Comparison of ENCODE assay signal across 11 mouse cellular contexts in the genomic region with DNA sequence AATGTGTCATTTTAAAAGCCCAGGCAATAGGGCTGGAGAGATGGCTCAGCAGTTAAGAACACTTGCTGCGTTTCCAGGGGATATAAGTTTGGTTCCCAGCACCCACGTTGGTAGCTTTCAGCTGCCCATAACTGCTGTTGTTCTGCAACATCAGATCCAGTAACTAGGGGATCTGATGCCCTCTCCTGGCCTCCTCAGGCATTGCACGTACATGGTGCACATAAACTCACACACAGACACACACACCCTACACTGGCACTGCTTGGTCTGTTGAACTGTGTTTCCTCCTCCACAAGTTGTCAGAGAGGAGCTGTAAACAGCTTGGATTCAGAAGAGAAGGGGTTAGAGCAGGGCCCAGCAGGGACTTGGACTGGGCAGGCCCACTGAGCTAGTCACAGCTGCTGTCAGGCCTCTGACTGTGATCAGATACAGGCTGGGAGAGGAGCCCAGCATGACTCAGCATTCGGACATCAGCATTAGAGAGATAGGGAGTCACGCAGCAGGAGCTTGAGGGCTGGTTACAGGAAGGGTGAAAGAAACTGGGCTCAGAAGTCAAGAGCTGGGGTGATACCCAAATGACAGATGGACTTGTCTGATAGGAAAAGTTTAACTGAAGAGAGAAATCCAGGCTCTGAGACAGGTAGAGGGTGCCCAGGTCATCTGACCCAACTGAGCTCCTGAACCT.
DNase-seq lines count a peak whose midpoint lies in the region; ATAC-seq and TF ChIP-seq lines count a peak whose summit lies in the region.
"Had no signal": no experiment of that assay in that cellular context is flagged by ENCODE, and none has a peak within 500 bp of the region (broad histone marks: within the 10 kb centered on the region; RNA-seq: fewer than 3 reads in every experiment).

No protein-coding gene starts in this region.

- peaks cover 2% of the 10 kb centered on the region for H3K9me3 ChIP-seq in forebrain, embryonic 14.5 days (replicated peaks; ENCODE audit: control insufficient read depth, low read length)
- H3K9me3 ChIP-seq: neural tube, embryonic 15.5 days had no signal

- no peak for DNase-seq in lung, adult 2 months
- DNase-seq in lung, postnatal 25 days (ENCODE audit: low spot score), result no peak
- peak; percentile 71 for DNase-seq in MEL-GATA-1-ER (ENCODE audit: extremely low read depth, low read depth)
- peak; percentile 74 for DNase-seq in c-Kit-positive CD71-positive TER-119-positive erythroid progenitor cells, embryonic 14.5 days (ENCODE audit: low spot score)
- DNase-seq in cerebellum, postnatal 4 days (ENCODE audit: low spot score in 2 of 2), result no peak
- no peak for DNase-seq in cerebellum, postnatal 25 days
- DNase-seq in forebrain, embryonic 14.5 days (ENCODE audit: low spot score), result no peak

- no peak overlapping the region for H3ac ChIP-seq in myocyte (ENCODE audit: control insufficient read depth, insufficient read length)

- TF ChIP-seq POLR2A in lung, adult 2 months (IDR thresholded peaks at IDR 0.05; ENCODE audit: borderline replicate concordance, extremely low read depth, low read depth, low read length), result no peak
- TF ChIP-seq POLR2A in myocyte (IDR thresholded peaks at IDR 0.05; ENCODE audit: insufficient read length, low read depth), result no peak

- TF ChIP-seq CTCF in lung, adult 2 months (IDR thresholded peaks at IDR 0.05; ENCODE audit: insufficient read depth, low read length), result 0 out of 2 replicates have a peak, but pooled peaks have one; percentile 19

- H3K79me2 ChIP-seq in myocyte (ENCODE audit: control insufficient read depth, insufficient read depth), result no peaks in the 10 kb centered on the region

- no peak overlapping the region for H3K27ac ChIP-seq in forebrain, embryonic 14.5 days (ENCODE audit: low read depth, low read length)
- H3K27ac ChIP-seq: forebrain, embryonic 12.5 days; kidney, embryonic 15.5 days; neural tube, embryonic 15.5 days had no signal

- peak overlapping the region; percentile 5 for H3K4me2 ChIP-seq in myocyte (ENCODE audit: low read depth)
- H3K4me2 ChIP-seq in forebrain, embryonic 14.5 days (ENCODE audit: low read length), result no peak overlapping the region
- H3K4me2 ChIP-seq: forebrain, embryonic 12.5 days; kidney, embryonic 15.5 days; neural tube, embryonic 15.5 days had no signal

- 88% methylated on average over 5 of the region's 5 CpGs for WGBS in lung, adult 2 months
- WGBS in forebrain, embryonic 14.5 days, result 94% methylated on average over 5 of the region's 5 CpGs

- no peak for ATAC-seq in forebrain, embryonic 14.5 days

- no peak overlapping the region for H3K4me3 ChIP-seq in lung, adult 2 months (replicated peaks; ENCODE audit: extremely low read depth, low read depth, low read length)
- no peak overlapping the region for H3K4me3 ChIP-seq in myocyte
- no peak overlapping the region for H3K4me3 ChIP-seq in forebrain, embryonic 14.5 days (ENCODE audit: low read depth, low read length)
- H3K4me3 ChIP-seq: forebrain, embryonic 12.5 days; kidney, embryonic 15.5 days; neural tube, embryonic 15.5 days had no signal

- H3K27me3 ChIP-seq in myocyte (ENCODE audit: control insufficient read depth, insufficient read depth, insufficient read length), result no peaks in the 10 kb centered on the region
- H3K27me3 ChIP-seq in forebrain, embryonic 14.5 days (replicated peaks; ENCODE audit: control insufficient read depth, insufficient read depth, low read length), result no peaks in the 10 kb centered on the region
- H3K27me3 ChIP-seq: forebrain, embryonic 12.5 days; kidney, embryonic 15.5 days; neural tube, embryonic 15.5 days had no signal

- no peaks in the 10 kb centered on the region for H3K4me1 ChIP-seq in lung, adult 2 months (ENCODE audit: control insufficient read depth, insufficient read depth, low read length)
- H3K4me1 ChIP-seq in forebrain, embryonic 14.5 days (ENCODE audit: control insufficient read depth, insufficient read depth, low read length), result no peaks in the 10 kb centered on the region

- H3K9ac ChIP-seq in forebrain, embryonic 14.5 days (ENCODE audit: low read length), result no peak overlapping the region
- H3K9ac ChIP-seq: forebrain, embryonic 12.5 days; kidney, embryonic 15.5 days; neural tube, embryonic 15.5 days had no signal

- no peaks in the 10 kb centered on the region for H3K36me3 ChIP-seq in myocyte (ENCODE audit: control insufficient read depth, insufficient read depth)
- H3K36me3 ChIP-seq in forebrain, embryonic 14.5 days (ENCODE audit: control insufficient read depth, insufficient read depth, low read length), result no peaks in the 10 kb centered on the region
- H3K36me3 ChIP-seq: forebrain, embryonic 12.5 days had no signal

TF ChIP-seq in myocyte, 11 proteins besides CTCF, POLR2A, EP300 and RAD21:
- TF ChIP-seq TCF12 (IDR thresholded peaks at IDR 0.05; ENCODE audit: insufficient read depth, poor library complexity, severe bottlenecking) (peak; percentile 44), TCF3 (IDR thresholded peaks at IDR 0.05; ENCODE audit: insufficient read length, low read depth) (peak; percentile 23), POLR2AphosphoS2 (IDR thresholded peaks at IDR 0.05; ENCODE audit: insufficient read length, low read depth) (no peak), MYOD1 (IDR thresholded peaks at IDR 0.05; ENCODE audit: control insufficient read depth in 1 of 3, insufficient read length in 2 of 3, low read depth in 2 of 3) (peak; percentile 70 to 88 (median 85)), CEBPB (IDR thresholded peaks at IDR 0.05; ENCODE audit: insufficient read depth, poor library complexity, severe bottlenecking) (no peak), SRF (IDR thresholded peaks at IDR 0.05; ENCODE audit: control insufficient read depth, insufficient read length, low read depth) (no peak), MAX (IDR thresholded peaks at IDR 0.05; ENCODE audit: low read depth) (no peak), MYOG (IDR thresholded peaks at IDR 0.05; ENCODE audit: control insufficient read depth in 1 of 3, insufficient read depth in 1 of 3, insufficient read length in 2 of 3, low read depth in 2 of 3) (peak; percentile 42 to 90 (median 74))

Comparison
In these comparisons a context has a peak if more than half of its experiments do, and no peak if none do; other contexts are left out.
1. DNase-seq: peak in MEL-GATA-1-ER (single experiment) and c-Kit-positive CD71-positive TER-119-positive erythroid progenitor cells, embryonic 14.5 days (single experiment); none in lung, adult 2 months (single experiment), lung, postnatal 25 days (single experiment), cerebellum, postnatal 4 days (0 of 2), cerebellum, postnatal 25 days (0 of 2) and forebrain, embryonic 14.5 days (single experiment).